8 mouse cellular contexts compared by ENCODE assay signal in the genomic region with DNA sequence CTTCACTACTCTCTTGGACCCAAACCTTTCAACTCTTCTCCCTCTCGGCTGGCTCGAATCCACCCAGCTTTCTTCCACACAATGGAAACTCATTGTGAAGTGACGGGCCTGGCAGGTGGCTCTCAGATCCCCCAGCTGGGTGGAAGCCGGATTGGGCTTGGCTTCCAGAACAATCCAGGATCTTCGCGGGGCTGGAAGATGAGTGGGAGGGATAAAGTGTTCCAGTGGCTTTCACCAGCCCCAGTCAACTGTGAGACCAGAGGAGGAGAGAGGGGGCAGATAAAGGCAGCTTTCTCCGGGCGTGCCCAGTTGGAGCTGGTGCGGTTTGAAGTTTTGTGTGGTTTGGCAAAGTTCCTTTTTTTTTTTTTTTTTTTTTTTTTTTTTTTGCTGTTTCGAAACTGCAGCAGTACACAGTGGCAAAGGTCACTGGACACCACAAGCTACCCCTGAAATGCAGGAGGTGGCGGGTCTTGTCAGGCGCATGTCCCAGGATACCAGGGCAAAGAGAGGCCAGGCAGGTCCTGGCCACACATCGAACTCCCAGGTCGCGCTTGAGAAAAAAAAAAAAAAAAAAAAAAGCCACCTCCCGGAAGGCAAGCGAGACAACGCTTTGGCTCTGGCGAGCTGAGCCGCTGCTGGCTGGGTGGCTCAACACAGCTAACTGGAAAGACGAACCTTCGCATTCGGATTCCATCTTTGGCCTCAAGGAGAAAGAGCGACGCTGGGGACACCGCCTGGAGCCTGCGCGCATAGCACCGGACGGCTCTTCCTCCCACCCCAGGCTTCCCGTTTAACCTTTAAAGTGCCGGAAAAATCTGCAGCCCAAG.
A peak's percentile ranks its signal among the peaks of the same experiment; 100 is the strongest.
DNase-seq lines count a peak whose midpoint lies in the region; ATAC-seq and TF ChIP-seq lines count a peak whose summit lies in the region.

No protein-coding gene starts in this region.

- peak overlapping the region; percentile 40 to 50; a peak in 3 of 4 replicates for H3K4me3 ChIP-seq in ES-E14 (ENCODE audit: insufficient read depth in 1 of 2, low read depth in 1 of 2, low read length in 2 of 2, poor library complexity in 1 of 2, severe bottlenecking in 1 of 2)
- peak overlapping the region; percentile 45 for H3K4me3 ChIP-seq in forebrain, embryonic 10.5 days
- H3K4me3 ChIP-seq in heart, embryonic 15.5 days: peak overlapping the region; percentile 49
- peak overlapping the region; percentile 34 for H3K4me3 ChIP-seq in neural tube, embryonic 13.5 days

- H3K4me2 ChIP-seq in heart, embryonic 15.5 days: peak overlapping the region; percentile 75
- H3K4me2 ChIP-seq in neural tube, embryonic 13.5 days: peak overlapping the region; percentile 56

- DNase-seq in ES-E14 (ENCODE audit: low read depth, low spot score): peak; percentile 47
- peak; percentile 45 for DNase-seq in c-Kit-positive CD71-negative TER-119-negative erythroid progenitor cells, embryonic 14.5 days (ENCODE audit: low read depth)
- peak; percentile 68 for DNase-seq in forebrain, embryonic 10.5 days (ENCODE audit: extremely low spot score, low spot score)
- peak; percentile 81 for DNase-seq in kidney, postnatal 10 days
- peak; percentile 63 to 67 for DNase-seq in lung, adult 18-20 months
- peak; percentile 46 to 55 for DNase-seq in thymus, postnatal 10 days (ENCODE audit: low spot score in 2 of 2)

- peak; percentile 64; the same call in 1 of the 2 replicates for ATAC-seq in heart, embryonic 15.5 days (replicated peaks; ENCODE audit: insufficient number of reproducible peaks, insufficient read depth, low FRiP score, low read depth)
- ATAC-seq in neural tube, embryonic 13.5 days (ENCODE audit: low read depth): peak; percentile 72

- H3K9ac ChIP-seq in ES-E14 (ENCODE audit: insufficient read depth, low read depth, low read length, poor library complexity, severe bottlenecking): no peak overlapping the region
- H3K9ac ChIP-seq in heart, embryonic 15.5 days: peak overlapping the region; percentile 52
- H3K9ac ChIP-seq in neural tube, embryonic 13.5 days: peak overlapping the region; percentile 59

- in situ Hi-C loops in ES-E14 (cut with MboI; ENCODE audit: low sequenced_read_pairs in 2 of 2, unreplicated experiment in 2 of 2): no loop called here

- no peaks in the 10 kb centered on the region for H3K36me3 ChIP-seq in ES-E14 (ENCODE audit: control insufficient read depth, insufficient read depth, low read length, poor library complexity, severe bottlenecking)
- H3K36me3 ChIP-seq in forebrain, embryonic 10.5 days (replicated peaks): no peaks in the 10 kb centered on the region
- no peaks in the 10 kb centered on the region for H3K36me3 ChIP-seq in heart, embryonic 15.5 days
- H3K36me3 ChIP-seq in neural tube, embryonic 13.5 days: no peaks in the 10 kb centered on the region

- H3K4me1 ChIP-seq in ES-E14 (ENCODE audit: control insufficient read depth in 2 of 2, insufficient read depth in 2 of 2, low read length in 2 of 2, poor library complexity in 1 of 2): no peaks in the 10 kb centered on the region
- H3K4me1 ChIP-seq in forebrain, embryonic 10.5 days: peaks cover 13% of the 10 kb centered on the region
- no peaks in the 10 kb centered on the region for H3K4me1 ChIP-seq in heart, embryonic 15.5 days (replicated peaks)
- peaks cover 3% of the 10 kb centered on the region; the same call in 1 of the 2 replicates for H3K4me1 ChIP-seq in neural tube, embryonic 13.5 days (replicated peaks)

- H3K27ac ChIP-seq in ES-E14 (ENCODE audit: insufficient read depth, low read depth, low read length, poor library complexity, severe bottlenecking): no peak overlapping the region
- peak overlapping the region; percentile 62; the same call in 1 of the 2 replicates for H3K27ac ChIP-seq in forebrain, embryonic 10.5 days
- H3K27ac ChIP-seq in heart, embryonic 15.5 days: no peak overlapping the region
- H3K27ac ChIP-seq in neural tube, embryonic 13.5 days (replicated peaks): no peak overlapping the region

- H3K9me3 ChIP-seq in ES-E14 (ENCODE audit: control insufficient read depth, insufficient read depth, low read depth, low read length): no peaks in the 10 kb centered on the region
- H3K9me3 ChIP-seq in forebrain, embryonic 10.5 days: no peaks in the 10 kb centered on the region
- H3K9me3 ChIP-seq in heart, embryonic 15.5 days (replicated peaks): no peaks in the 10 kb centered on the region
- H3K9me3 ChIP-seq in neural tube, embryonic 13.5 days: no peaks in the 10 kb centered on the region

- WGBS in forebrain, embryonic 10.5 days: 16% methylated on average over 32 of the region's 32 CpGs
- WGBS in heart, embryonic 15.5 days: 12% methylated on average over 32 of the region's 32 CpGs
- 16% methylated on average over 31 of the region's 32 CpGs for WGBS in neural tube, embryonic 13.5 days

- peaks cover 59% of the 10 kb centered on the region for H3K27me3 ChIP-seq in forebrain, embryonic 10.5 days (ENCODE audit: poor library complexity, severe bottlenecking)
- H3K27me3 ChIP-seq in heart, embryonic 15.5 days: no peaks in the 10 kb centered on the region
- H3K27me3 ChIP-seq in neural tube, embryonic 13.5 days: no peaks in the 10 kb centered on the region

TF ChIP-seq in ES-E14, 5 proteins besides CTCF, POLR2A, EP300 and RAD21:
- TF ChIP-seq ZNF384 (IDR thresholded peaks at IDR 0.05; ENCODE audit: low read depth, low read length) (peak; percentile 87), MAFK (IDR thresholded peaks at IDR 0.05; ENCODE audit: insufficient read depth, low read depth, low read length) (no peak), HCFC1 (IDR thresholded peaks at IDR 0.05; ENCODE audit: borderline replicate concordance, insufficient read depth, low read length) (0 out of 2 replicates have a peak, but pooled peaks have one; percentile 25), CHD2 (IDR thresholded peaks at IDR 0.05; ENCODE audit: low read depth, low read length) (no peak), ZC3H11A (IDR thresholded peaks at IDR 0.05; ENCODE audit: borderline replicate concordance, low read depth, low read length) (peak; percentile 49; the same call in 1 of the 2 replicates)
